Comparison of ENCODE assay signal across 8 mouse cellular contexts in genomic region chr16:29883252-29883992, GRCm38 (mm10).
DNase-seq lines count a peak whose midpoint lies in the region; ATAC-seq and TF ChIP-seq lines count a peak whose summit lies in the region.

No protein-coding gene starts in this region.

- H3K27ac ChIP-seq in heart, embryonic 13.5 days (replicated peaks), result peak overlapping the region; percentile 73; the same call in 1 of the 2 replicates
- no peak overlapping the region; the same call in 1 of the 2 replicates for H3K27ac ChIP-seq in heart, embryonic 12.5 days (ENCODE audit: poor library complexity, severe bottlenecking)
- H3K27ac ChIP-seq in embryonic facial prominence, embryonic 11.5 days (replicated peaks; ENCODE audit: low read depth, low read length), result no peak overlapping the region
- peak overlapping the region; percentile 17; the same call in 1 of the 2 replicates for H3K27ac ChIP-seq in hindbrain, embryonic 14.5 days

- H3K9me3 ChIP-seq in heart, embryonic 13.5 days, result no peaks in the 10 kb centered on the region
- no peaks in the 10 kb centered on the region for H3K9me3 ChIP-seq in heart, embryonic 12.5 days (replicated peaks)
- H3K9me3 ChIP-seq in embryonic facial prominence, embryonic 11.5 days (replicated peaks; ENCODE audit: control insufficient read depth, low read length), result no peaks in the 10 kb centered on the region
- no peaks in the 10 kb centered on the region for H3K9me3 ChIP-seq in hindbrain, embryonic 14.5 days (ENCODE audit: control insufficient read depth, low read length)

- 40% methylated on average over 10 of the region's 10 CpGs for WGBS in heart, embryonic 13.5 days
- WGBS in heart, embryonic 12.5 days, result 43% methylated on average over 10 of the region's 10 CpGs
- 16% methylated on average over 10 of the region's 10 CpGs for WGBS in embryonic facial prominence, embryonic 11.5 days
- 10% methylated on average over 10 of the region's 10 CpGs for WGBS in hindbrain, embryonic 14.5 days

- peak; percentile 75 for DNase-seq in embryonic facial prominence, embryonic 11.5 days (ENCODE audit: low spot score)
- no peak for DNase-seq in hindbrain, embryonic 14.5 days (ENCODE audit: low spot score)
- no peak for DNase-seq in liver
- DNase-seq in heart, adult 18-20 months, result no peak
- no peak for DNase-seq in frontal cortex, postnatal 36 days (ENCODE audit: low spot score in 2 of 2)

- H3K36me3 ChIP-seq in heart, embryonic 13.5 days, result no peaks in the 10 kb centered on the region
- H3K36me3 ChIP-seq in heart, embryonic 12.5 days, result no peaks in the 10 kb centered on the region
- H3K36me3 ChIP-seq in embryonic facial prominence, embryonic 11.5 days (replicated peaks; ENCODE audit: control insufficient read depth, insufficient read depth, low read depth, low read length), result no peaks in the 10 kb centered on the region
- no peaks in the 10 kb centered on the region for H3K36me3 ChIP-seq in hindbrain, embryonic 14.5 days (replicated peaks; ENCODE audit: control insufficient read depth, insufficient read depth)
- H3K36me3 ChIP-seq in myocyte (ENCODE audit: control insufficient read depth, insufficient read depth), result no peaks in the 10 kb centered on the region

- TF ChIP-seq POLR2A in myocyte (IDR thresholded peaks at IDR 0.05; ENCODE audit: insufficient read length, low read depth), result no peak

- H3K79me2 ChIP-seq in myocyte (ENCODE audit: control insufficient read depth, insufficient read depth), result no peaks in the 10 kb centered on the region

- no peak overlapping the region; the same call in 1 of the 2 replicates for H3K9ac ChIP-seq in heart, embryonic 13.5 days
- no peak overlapping the region for H3K9ac ChIP-seq in heart, embryonic 12.5 days
- no peak overlapping the region for H3K9ac ChIP-seq in embryonic facial prominence, embryonic 11.5 days (replicated peaks; ENCODE audit: low read length)
- H3K9ac ChIP-seq in hindbrain, embryonic 14.5 days, result no peak overlapping the region

- H3K4me1 ChIP-seq in heart, embryonic 13.5 days, result peaks cover 61% of the 10 kb centered on the region
- H3K4me1 ChIP-seq in heart, embryonic 12.5 days (replicated peaks), result peaks cover 51% of the 10 kb centered on the region
- H3K4me1 ChIP-seq in embryonic facial prominence, embryonic 11.5 days (ENCODE audit: control insufficient read depth, insufficient read depth, low read length), result no peaks in the 10 kb centered on the region
- peaks cover 20% of the 10 kb centered on the region for H3K4me1 ChIP-seq in hindbrain, embryonic 14.5 days (replicated peaks; ENCODE audit: control insufficient read depth, insufficient read depth, low read length)

- no peak for ATAC-seq in heart, embryonic 13.5 days (ENCODE audit: extremely low read depth, insufficient number of reproducible peaks, low FRiP score, low TSS enrichment)
- no peak for ATAC-seq in heart, embryonic 12.5 days (ENCODE audit: insufficient number of reproducible peaks, low FRiP score)
- peak; percentile 58 for ATAC-seq in embryonic facial prominence, embryonic 11.5 days (replicated peaks; ENCODE audit: insufficient number of reproducible peaks, low FRiP score, low TSS enrichment, low read depth)
- peak; percentile 44 for ATAC-seq in hindbrain, embryonic 14.5 days (ENCODE audit: low FRiP score)

- no peak overlapping the region for H3K4me3 ChIP-seq in heart, embryonic 13.5 days
- H3K4me3 ChIP-seq in heart, embryonic 12.5 days, result no peak overlapping the region
- H3K4me3 ChIP-seq in embryonic facial prominence, embryonic 11.5 days (ENCODE audit: low read depth, low read length), result no peak overlapping the region
- no peak overlapping the region for H3K4me3 ChIP-seq in hindbrain, embryonic 14.5 days (replicated peaks; ENCODE audit: low read length)
- no peak overlapping the region for H3K4me3 ChIP-seq in myocyte

- no peak overlapping the region for H3K4me2 ChIP-seq in heart, embryonic 13.5 days
- H3K4me2 ChIP-seq in heart, embryonic 12.5 days, result no peak overlapping the region
- no peak overlapping the region for H3K4me2 ChIP-seq in embryonic facial prominence, embryonic 11.5 days (ENCODE audit: low read depth, low read length)
- no peak overlapping the region for H3K4me2 ChIP-seq in hindbrain, embryonic 14.5 days (replicated peaks)
- H3K4me2 ChIP-seq in myocyte (ENCODE audit: low read depth), result peak overlapping the region; percentile 42

- no peak overlapping the region for H3ac ChIP-seq in myocyte (ENCODE audit: control insufficient read depth, insufficient read length)

- H3K27me3 ChIP-seq in heart, embryonic 13.5 days (replicated peaks), result no peaks in the 10 kb centered on the region
- H3K27me3 ChIP-seq in heart, embryonic 12.5 days (replicated peaks), result no peaks in the 10 kb centered on the region
- no peaks in the 10 kb centered on the region for H3K27me3 ChIP-seq in embryonic facial prominence, embryonic 11.5 days (ENCODE audit: control insufficient read depth, insufficient read depth, low read length)
- H3K27me3 ChIP-seq in hindbrain, embryonic 14.5 days (ENCODE audit: control insufficient read depth, insufficient read depth, low read length), result peaks cover 20% of the 10 kb centered on the region; the same call in 1 of the 2 replicates
- H3K27me3 ChIP-seq in myocyte (ENCODE audit: control insufficient read depth, insufficient read depth, insufficient read length), result no peaks in the 10 kb centered on the region

TF ChIP-seq in myocyte, 11 proteins besides CTCF, POLR2A, EP300 and RAD21:
- TF ChIP-seq POLR2AphosphoS2 (IDR thresholded peaks at IDR 0.05; ENCODE audit: insufficient read length, low read depth), result no peak
- no peak for TF ChIP-seq MAX (IDR thresholded peaks at IDR 0.05; ENCODE audit: low read depth)
- TF ChIP-seq TCF3 (IDR thresholded peaks at IDR 0.05; ENCODE audit: insufficient read length, low read depth), result no peak
- no peak for TF ChIP-seq TCF12 (IDR thresholded peaks at IDR 0.05; ENCODE audit: insufficient read depth, poor library complexity, severe bottlenecking)
- TF ChIP-seq REST (IDR thresholded peaks at IDR 0.05; ENCODE audit: insufficient read depth, insufficient read length), result no peak
- no peak for TF ChIP-seq USF1 (IDR thresholded peaks at IDR 0.05; ENCODE audit: low read depth)
- TF ChIP-seq E2F4 (IDR thresholded peaks at IDR 0.05; ENCODE audit: insufficient read depth), result no peak
- TF ChIP-seq MYOG (IDR thresholded peaks at IDR 0.05; ENCODE audit: control insufficient read depth in 1 of 3, insufficient read depth in 1 of 3, insufficient read length in 2 of 3, low read depth in 2 of 3), result no peak
- TF ChIP-seq SRF (IDR thresholded peaks at IDR 0.05; ENCODE audit: control insufficient read depth, insufficient read length, low read depth), result no peak
- no peak for TF ChIP-seq MYOD1 (IDR thresholded peaks at IDR 0.05; ENCODE audit: control insufficient read depth in 1 of 3, insufficient read length in 2 of 3, low read depth in 2 of 3)
- no peak for TF ChIP-seq CEBPB (IDR thresholded peaks at IDR 0.05; ENCODE audit: insufficient read depth, poor library complexity, severe bottlenecking)
TF ChIP-seq in myocyte: peak in this region for 0.

Comparison
In these comparisons a context has a peak if more than half of its experiments do, and no peak if none do; other contexts are left out.
1. H3K27ac ChIP-seq: peak in heart, embryonic 13.5 days (single experiment) and hindbrain, embryonic 14.5 days (single experiment); none in heart, embryonic 12.5 days (single experiment) and embryonic facial prominence, embryonic 11.5 days (single experiment).
2. ATAC-seq: peak in embryonic facial prominence, embryonic 11.5 days (single experiment) and hindbrain, embryonic 14.5 days (single experiment); none in heart, embryonic 13.5 days (single experiment) and heart, embryonic 12.5 days (single experiment).